Mouse (Mus musculus) testis, postnatal 10 days (tissue): ENCODE measurements around the gene Cst3.

Source experiments
- DNase-seq: peaks from one replicate; pipeline ENCODE4 v3.0.0; 2021; ENCODE audit warnings: low spot score

The Cst3 gene

DNA sequence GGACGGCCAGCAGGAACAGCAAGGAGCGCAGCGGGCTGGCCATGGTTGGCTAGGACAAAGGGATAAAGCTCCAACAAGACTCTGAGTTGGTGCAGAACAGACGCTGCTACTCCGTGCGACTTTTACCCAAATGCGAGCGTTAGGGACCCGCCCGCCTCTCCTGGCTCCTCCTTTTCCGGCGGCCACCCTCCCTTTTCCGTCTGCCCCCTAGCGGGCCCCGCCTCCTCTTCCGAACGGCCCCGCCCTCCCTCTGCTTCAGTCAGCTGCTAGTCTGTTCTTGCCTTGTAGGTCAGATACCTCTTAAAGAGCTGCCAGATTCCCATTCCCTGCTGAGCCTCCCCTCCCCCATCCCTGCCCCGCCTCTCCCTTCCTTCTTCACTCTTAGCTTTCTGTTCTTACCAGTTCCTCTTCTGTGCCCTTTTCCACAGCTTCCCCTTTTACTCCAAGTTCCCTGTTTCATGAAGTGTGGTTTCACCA lies at the start of gene Cst3:
TSS of gene Cst3 (minus strand) at position 358 of the 477 bp plus-strand sequence.
- DNase-seq, result peak; percentile 97

DNA sequence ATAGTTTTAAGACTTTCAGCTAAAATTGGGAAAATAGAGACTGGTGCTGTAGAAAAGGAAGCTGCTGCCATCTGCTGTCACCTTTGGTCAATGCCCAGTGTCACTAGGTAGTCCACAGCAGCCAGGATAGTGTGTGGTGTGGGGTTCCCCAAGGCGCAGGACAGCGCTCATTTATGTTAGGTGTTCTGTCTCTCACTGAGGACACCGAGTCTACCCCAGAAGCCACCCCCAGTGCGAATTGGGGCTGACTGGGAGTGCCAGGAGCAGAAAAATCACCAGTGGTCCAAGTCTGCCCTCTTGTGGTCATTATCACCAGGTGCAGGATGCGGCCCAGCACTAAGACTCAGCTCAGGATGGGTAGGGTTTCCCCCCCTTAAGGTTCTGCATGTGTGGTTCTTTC lies 26.8 kb upstream of the Cst3 start:
- DNase-seq, result peak; percentile 82

DNA sequence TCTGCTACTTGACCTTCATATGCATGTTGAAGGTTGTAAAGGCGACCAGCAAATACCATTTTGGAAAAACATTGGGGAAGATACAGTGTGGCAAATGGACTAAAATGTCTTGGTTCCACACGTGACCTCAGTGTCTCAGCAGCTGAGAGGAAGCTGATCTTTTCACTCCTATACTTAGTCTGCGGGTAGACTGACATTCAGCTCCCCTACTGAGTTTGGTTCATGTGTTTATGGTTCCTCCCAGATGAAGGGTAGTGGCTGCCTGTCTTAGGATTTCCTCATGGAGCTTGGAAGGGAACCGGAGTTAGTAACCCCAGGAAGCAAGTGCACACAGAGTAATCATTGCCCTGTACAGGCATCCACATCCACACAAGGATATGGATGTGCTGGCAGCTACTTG lies 24.8 kb upstream of the Cst3 start:
- DNase-seq, result no peak

DNA sequence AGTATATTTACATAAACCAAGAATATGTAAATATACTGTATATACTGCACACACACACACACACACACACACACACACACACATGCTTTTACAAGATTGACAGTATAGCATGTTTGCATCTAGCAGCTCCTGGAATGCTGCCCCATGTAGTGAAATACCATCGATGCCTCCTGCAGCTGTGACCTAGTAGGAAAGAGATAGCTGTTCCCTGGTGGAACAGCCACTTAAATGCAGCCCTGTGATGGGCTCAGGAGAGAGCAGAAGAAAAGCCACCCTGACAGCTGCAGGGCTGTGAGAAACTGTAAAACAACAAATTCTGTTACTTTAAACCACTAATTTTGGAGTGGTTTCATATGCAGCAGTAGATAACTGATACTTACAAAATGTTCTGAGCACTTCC lies 20.7 kb upstream of the Cst3 start:
- DNase-seq, result no peak

DNA sequence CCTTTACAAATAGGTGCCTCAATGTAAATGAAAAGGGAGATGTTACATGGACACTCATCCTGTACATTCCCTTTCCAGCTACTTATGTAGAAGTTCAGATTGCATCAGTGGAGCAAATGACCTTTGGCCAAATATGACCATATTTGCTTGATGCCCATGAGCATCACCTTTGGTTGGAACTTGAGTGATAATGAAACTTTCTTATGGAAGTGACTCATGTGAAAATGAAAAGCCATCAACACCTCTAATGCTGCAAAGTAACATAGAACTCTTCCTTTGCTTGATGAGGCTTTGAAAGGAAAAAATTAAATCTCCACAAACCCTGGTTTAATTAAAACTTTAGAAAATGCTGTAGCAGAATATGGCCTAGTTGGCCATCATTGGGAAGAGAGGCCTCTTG lies 17.6 kb upstream of the Cst3 start:
- DNase-seq, result no peak

DNA sequence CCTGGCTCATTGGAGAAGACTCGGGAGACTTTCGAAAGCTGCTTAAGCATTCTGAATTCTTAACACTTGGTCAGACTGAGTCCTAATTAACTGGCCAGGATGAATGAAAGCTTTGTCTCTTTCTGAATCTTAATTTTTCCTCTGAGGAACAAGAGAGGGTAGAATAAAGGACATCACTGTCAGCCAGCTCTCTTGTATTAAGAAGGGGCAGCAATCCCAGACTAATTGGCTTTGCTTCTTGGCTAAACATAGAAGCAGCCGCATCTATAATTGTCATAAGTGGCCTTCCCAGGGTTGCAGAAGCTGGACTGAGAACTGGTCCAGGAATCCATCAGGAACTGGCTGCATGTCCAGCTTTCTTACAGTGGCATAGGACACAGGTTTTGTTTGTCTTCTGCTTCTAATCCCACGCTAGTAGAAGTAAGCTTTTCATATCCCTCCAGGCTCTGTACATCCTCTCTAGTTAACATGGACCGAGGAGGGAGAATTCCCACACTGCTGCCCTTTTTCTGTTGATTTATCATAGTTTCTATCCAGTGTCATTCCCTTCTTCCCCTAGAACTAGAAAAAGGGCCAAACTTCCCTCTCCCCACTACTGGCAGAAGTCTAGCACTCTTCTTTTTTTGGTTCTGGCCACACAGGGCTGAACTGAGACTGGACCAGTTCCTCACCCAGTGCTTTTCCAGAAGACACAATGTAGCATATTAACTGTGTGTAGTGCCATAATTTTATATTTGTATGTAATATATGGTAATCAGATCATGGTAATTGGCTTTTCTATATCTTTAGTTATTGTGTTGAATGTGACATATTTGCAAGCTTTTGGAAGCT lies 14.7 kb upstream of the Cst3 start:
- no peak for DNase-seq

DNA sequence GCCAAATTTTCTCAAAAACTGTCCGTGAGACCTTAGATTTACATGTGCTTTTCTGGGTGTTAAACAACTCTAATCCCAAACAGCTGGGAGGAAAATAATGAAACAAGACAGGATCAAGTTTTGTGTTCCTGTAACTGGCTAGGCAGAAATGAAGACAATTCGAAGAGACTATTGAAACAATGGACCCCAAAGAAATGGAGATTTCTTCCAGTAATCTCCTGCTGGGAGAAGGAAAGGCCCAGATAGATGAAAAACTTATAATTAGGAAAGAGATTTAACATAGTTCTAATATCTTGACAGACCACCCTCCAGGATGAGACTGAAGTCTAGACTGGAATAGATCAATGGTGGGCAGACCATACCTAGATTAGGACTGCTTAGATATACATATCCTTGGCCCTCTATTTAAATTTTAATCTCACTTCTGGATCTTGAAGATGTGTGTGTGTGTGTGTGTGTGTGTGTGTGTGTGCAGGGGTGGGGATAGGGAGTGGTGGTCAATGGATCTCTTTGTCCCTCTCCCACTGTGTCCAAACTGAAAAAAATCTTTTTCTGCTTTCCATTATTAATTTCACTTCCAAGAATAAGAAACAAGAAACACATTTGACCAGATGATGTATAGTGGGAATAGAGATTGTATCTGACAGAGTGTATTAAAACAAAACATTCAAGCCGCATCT lies 14.0 kb upstream of the Cst3 start:
- DNase-seq, result no peak

DNA sequence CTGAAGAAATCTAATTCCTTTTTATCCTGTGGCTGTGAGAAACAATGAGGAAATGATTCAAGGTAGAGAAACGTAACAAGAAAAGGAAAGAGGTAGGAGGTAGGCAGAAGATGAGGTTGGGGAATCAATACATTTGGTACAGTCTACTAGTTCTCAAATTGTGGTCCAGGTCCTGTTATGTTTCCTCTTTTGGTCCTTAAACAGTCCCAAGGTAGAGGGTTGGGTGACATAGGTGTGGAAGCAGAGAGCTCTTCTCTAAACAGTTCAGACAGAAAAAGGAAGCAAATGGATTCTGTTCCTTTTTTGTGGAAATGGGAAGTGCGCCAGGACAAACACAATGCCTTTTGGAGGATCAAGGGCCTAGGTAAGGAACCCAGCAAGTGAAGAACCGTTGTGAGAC lies 13.4 kb upstream of the Cst3 start:
- no peak for DNase-seq

DNA sequence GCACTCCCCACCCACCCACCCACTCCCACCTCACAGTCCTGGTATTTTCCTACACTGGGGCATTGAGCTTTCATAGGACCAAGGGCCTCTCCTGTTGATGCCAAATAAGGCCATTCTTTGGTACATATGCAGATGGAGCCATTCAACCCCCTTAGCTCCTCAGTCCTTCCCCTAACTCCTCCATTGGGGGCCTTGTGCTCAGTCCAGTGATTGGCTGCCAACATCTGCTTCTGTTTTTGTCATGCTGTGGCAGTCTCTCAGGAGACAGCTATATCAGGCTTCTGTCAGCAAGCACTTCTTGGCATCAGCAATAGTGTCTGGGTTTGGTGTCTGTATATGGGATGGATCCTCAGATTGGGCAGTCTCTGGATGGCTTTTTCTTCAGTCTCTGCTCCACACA lies 9.2 kb upstream of the Cst3 start:
- no peak for DNase-seq

DNA sequence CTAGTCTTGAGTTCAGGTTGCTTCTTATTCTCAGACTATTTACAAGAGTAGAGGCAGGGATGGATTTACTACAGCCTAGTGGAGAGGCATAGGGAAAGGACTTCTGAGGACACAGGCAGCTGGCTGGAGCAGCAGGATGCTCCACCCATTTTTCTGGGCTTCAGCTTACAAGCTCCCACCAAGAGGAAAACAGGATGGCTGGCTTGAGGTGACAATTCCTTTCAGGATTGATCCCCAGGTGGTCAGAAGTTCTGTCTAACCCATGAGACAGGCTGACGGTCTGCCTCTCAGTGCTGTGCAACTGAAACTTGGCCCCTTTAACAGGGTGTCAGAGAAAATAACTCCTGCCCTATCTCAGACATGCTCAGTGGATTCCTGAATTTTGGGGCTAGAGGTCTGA lies 3.7 kb upstream of the Cst3 start:
- no peak for DNase-seq

DNA sequence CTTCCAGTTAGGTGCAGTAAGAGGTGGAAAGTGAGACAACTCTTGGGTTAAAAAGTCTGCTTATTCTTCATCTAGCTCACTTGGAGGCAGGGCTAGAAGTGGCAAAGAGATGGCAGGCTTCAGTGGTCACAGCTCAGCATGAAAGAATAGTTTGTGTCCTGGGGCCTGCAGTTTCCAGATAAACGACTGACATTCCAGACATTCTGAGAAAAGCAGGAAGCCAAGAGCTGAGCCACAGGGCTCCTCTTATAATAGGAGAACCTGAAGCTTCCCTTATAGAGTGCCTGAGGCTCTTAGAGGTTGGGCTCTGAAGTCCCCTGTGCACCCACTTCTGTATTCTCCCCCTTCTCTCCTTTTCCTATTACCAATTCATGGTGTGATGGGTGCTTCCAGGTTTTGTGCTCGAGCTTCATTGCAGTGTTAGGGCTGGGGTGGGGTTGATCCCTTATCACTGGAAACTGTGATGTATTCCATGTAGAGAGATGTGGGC lies 3.2 kb upstream of the Cst3 start:
- DNase-seq, result no peak

DNA sequence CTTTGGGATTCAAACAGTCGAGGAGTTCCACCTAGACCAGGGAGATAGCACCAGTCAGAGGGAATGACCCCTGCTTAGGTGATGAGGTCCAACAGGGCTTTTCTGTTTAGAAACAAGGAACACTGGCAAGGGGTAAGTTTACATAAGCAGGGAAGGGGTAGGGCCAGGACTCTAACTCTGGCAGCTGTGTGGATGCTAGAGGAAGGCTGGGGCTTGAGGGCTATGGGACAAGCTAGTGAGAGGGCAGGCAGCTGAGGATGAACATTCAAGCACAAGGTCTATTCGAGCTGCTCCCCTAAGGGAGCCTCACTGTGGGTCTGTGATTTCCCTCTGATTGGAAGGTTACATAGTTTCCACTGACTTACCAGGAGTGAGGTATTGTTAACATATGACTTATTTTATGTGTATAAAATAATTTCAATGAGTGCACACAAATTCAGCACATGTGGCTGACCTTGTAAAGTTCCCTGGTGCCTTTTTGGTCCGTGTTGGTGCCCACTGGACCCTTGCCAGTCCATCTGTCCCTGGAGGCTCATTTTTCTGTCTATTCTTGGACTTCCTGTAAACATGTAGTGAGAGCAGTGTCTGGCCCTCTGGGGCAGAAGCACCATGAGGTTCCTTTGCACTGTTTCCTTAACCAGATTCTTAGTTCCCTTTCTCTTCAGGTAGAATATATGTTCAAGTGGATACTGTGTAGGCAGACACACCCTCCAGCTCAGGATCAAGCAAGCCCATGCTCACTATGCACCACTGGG lies 1.7 kb upstream of the Cst3 start:
- peak; percentile 60 for DNase-seq

DNA sequence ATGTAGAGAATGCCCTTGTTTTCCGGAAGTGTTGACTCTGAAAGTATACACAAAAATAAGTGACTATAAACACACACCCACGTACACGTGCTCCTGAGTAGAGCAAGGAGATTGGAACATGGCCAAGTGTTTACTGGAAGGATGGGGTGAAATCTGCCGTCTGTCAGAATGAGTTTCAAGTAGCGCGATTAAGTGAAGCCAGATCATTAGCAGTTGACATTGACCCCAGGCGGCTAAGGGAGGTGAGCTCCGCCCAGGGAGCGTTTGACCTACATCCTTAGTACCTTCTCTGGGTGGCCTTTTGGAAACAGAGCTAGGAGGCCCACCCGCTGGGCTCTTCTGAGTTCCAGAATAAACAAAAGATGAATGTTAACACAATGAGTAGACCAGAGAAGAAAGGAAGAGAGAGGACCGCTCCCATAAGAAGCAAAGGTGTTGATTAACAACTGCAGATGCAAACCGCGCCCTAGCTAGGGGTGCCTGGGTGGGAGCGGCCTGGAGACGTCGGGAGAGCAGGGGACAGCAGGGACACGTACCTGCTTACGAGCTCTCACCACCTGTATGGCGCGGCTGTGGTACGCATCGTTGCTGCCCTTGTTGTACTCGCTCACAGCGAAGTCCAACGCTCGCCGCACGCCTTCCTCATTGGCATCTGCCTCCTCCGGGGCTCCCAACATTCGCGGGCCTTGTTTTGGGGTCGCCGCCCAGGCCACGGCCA lies 716 bp downstream of the Cst3 start:
- DNase-seq, result no peak

DNA sequence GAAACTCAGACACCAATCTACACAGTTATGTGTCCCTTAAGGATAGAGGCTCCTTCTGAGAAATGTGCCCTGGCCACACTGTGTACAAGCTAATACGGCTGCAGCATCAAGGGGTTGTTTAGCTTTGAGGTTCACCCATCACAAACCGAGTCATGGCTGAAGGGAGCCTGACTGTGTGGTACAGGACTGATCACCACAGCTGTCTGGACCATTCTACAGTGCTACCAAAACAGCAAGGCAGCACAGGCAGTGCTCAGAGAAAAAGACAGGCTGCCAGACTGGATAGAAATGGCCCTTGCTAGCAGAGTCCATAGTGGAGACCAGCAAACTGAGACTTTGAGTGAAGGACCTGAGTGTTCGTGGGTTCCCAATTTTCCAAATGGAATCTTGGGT lies 1.3 kb downstream of the Cst3 start:
- no peak for DNase-seq

DNA sequence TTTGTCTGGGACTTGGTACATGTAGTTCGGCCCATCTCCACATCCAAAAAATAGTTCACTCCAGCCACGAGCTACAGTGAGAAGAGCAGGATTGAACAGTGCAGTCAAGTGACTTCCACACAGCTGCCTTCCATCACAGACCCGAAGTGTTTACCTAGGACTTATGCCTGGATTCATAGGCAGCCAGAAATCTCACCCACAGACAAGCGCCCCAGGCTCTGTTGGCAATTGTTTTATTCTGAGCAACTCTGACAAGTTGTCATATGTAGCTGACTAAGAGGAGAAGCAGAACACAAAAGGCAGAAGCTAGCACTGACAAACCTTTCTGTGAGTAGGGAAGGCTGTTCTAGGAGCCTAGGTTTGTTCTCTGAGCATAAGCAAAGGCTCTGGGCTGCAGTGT lies 2.6 kb downstream of the Cst3 start:
- no peak for DNase-seq

DNA sequence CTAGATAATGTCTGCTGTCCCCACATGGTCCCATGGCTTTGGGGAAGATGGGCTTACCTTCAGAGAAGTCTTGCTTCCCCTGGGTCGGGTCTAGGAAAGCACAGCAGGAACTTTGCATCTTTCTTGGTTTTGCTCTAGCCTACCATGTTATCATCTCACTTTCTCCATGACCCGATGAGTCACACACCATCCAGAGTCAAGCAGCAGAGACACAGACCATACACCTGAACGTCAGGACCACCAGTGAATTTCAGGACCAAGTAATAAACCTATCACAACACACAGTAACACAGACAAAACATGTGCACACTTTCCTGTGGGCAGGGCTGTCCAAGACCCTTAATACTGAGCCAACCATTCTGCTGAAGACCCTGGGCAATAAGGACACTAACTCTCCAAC lies 5.0 kb downstream of the Cst3 start:
- DNase-seq, result no peak

DNA sequence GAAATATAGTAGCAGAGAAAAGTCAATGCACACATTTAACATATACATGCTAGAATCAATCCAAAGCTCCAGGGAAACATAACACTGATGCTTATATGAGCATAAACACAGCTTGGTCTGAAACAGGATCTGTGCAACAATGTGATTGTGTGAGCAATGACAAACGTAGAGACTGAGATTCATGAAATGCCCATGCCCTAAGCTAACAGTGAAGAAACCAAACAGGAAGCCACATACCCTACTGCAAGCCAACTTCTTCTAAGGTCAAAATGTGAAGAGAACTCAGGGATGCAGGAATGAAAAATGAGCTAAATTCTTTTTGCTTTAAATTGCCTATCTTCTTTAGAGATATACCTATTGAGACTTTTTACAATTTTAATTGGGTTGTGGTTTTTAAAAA lies 6.5 kb downstream of the Cst3 start:
- DNase-seq, result no peak

DNA sequence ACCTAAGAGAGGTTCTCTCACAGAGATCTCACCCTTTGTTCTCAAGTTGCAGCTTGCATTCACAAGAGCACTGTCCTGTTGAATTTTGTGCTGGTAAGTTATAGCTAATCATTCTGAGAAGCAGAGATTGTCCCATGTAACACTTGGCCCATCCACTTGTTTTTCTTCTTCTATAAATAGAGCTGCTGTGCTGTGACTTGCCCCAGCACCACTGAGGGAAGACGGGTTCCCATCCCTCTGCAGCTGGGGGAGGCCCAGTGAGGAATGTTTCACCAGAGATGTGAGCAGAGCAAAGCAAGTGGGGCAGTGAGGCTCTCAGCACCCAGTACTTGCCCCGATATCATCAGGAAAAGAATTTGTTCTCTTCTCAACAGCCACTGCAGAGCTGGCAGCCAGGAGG lies 10.5 kb downstream of the Cst3 start, which contains the start of gene 9230104L09Rik:
TSS of gene 9230104L09Rik (minus strand) at position 73 of the 400 bp plus-strand sequence.
- no peak for DNase-seq

DNA sequence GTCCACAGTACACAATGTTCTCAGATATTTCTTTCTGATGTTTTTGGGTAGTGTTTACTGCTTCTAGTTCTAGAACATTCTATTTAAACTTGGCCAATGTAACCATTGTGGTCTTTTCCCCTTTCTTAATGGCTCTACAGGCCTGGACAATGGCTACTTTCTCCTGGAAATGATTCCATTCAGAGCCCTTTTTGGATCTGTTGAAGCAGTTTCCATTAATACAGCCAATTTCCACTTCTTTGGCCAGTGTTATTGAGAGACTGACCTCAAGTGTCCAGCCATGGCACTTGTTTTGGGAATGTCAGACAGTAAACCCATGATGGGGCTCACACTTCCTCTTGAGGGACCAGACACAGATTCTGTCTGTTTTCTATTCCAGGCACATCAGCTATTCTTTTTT lies 13.8 kb downstream of the Cst3 start:
- no peak for DNase-seq

DNA sequence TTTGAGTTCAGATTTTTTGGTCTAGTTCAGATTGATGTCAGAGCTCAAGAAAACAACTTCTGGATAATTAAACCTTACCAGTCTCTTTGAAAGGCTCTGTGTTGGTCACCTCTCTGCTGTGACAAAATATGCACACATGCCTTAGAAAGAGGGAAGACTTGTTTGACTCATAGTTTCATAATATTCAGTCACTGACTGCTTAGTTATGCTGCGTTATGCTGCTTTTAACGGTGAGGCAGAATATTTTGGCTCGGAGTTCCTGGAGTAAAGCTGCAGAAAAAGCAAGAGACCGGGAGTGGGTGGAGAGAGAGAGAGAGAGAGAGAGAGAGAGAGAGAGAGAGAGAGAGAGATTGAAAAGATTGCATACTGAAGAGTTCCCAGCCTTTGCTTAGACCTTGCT lies 14.5 kb downstream of the Cst3 start:
- DNase-seq, result no peak

DNA sequence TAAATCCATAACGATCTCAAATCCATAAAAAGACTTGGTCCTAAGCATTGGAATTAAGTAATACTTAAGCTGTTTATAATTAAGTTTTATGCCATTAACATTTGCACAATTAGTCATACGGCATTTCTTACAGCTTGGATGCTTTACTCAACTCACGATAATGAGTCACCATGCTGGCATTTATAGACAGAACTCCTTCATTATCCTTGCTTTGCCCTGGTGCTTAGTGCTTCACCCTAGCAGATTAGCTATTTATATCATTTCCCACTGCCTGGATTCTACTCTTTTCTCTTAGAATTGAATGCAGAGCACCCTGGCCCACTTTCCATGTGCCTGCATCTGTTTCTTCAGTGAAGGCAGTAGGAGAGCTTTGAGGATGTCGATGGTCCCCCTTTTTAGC lies 18.0 kb downstream of the Cst3 start:
- DNase-seq, result no peak
